Mouse (Mus musculus) T-helper 2 cell (primary cell): ENCODE measurements around the gene Pramef25.
"Not testable (repeated sequence)": the region's sequence is repeated elsewhere in the genome, so short reads cannot be mapped to it uniquely, and the experiment has no call there.

ENCODE experiments used
- in situ Hi-C: fragments of 300-600 bp; cut with MboI, MseI; formaldehyde crosslinking; loops from one replicate; pipeline ENCODE4 v1.15.1; 2025; ENCODE audit warnings: high pct_unique_total_duplicates

Gene Pramef25

DNA sequence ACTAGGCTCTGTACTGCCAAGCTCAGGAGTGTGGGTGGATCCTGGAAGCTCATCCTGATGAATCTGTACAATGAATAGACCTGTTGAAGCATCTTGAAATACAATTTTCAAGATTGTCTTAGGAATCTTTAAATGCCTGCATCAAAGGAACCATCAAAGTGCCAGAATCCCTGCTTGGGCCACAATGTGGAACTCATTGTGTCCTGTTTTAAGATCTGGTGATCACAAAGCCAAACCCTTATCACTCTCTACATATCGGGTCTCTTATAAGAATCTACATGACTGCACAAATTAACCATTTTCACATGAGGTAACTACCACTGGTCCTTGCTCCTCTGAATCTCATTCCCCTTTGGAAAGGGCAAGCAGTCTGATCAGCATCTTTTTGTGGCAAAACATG lies at the start of gene Pramef25:
Pramef25 (minus strand) TSS at position 101 of the 400 bp plus-strand sequence.
- in situ Hi-C loops: not testable (repeated sequence)

- in situ Hi-C loops: not testable (repeated sequence)
Observed at GRCm38 (mm10) chr4:143994269-143994668, 43.5 kb upstream of the Pramef25 start, which contains the start of gene Pramef17. Gene Pramef17, minus strand, starts transcription at chr4:143994369.

DNA sequence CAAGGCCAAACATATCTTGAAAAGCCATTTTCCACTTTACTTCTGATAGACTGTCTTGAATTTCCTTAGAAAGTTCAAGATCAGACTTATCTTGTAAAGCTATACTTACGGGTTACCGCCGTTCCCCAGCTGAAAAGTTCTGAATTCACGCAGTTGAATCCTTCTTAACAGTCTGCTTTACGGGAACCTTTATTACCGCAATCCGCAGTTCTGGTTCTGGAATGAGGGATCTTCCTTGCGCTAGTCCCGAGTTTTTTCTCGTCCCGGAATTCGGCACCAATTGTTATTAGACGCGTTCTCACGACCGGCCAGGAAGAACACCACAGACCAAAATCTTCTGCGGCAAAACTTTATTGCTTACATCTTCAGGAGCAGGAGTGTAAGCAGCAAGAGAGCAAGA lies 37.3 kb upstream of the Pramef25 start:
- in situ Hi-C loops: not testable (repeated sequence)

- in situ Hi-C loops: not testable (repeated sequence)
Observed at GRCm38 (mm10) chr4:143987475-143987941, 36.7 kb upstream of the Pramef25 start.

GRCm38 (mm10) chr4:143985733-143986132 lies 34.9 kb upstream of the Pramef25 start:
- in situ Hi-C loops: not testable (repeated sequence)

- in situ Hi-C loops: not testable (repeated sequence)
Observed at GRCm38 (mm10) chr4:143985165-143985564, 34.3 kb upstream of the Pramef25 start.

DNA sequence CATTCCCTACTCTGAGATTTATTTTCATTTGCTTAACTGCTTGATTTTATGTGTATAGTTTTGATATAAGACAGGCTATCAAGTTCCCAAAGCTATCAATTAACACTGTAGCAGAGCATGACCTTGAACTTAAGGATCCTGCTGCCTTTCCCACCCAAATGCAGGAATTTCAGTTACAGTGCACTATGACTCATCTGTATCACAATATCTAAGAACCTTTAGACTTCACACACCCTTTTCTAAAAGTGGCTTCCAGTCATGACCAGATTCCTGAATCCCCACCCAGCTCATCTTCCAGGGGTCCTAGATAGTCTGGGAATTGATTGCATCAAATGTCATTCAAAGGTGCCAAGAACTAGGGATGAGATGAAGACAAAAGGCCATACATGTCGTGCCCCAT lies 32.6 kb upstream of the Pramef25 start:
- in situ Hi-C loops: not testable (repeated sequence)

DNA sequence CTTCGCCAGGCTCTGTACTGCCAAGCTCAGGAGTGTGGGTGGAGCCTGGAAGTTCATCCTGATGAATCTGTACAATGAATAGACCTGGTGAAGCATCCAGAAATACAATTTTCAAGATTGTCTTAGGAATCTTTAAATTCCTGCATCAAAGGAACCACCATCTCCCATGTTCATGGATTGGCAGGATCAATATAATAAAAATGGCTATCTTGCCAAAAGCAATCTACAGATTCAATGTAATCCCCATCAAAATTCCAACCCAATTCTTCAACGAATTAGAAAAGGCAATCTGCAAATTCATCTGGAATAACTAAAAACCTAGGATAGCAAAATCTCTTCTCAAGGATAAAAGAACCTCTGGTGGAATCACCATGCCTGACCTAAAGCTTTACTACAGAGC lies 16.0 kb upstream of the Pramef25 start, which contains the start of gene Gm13101:
Gm13101 (minus strand) TSS at position 101 of the 400 bp plus-strand sequence.
- in situ Hi-C loops: not testable (repeated sequence)

DNA sequence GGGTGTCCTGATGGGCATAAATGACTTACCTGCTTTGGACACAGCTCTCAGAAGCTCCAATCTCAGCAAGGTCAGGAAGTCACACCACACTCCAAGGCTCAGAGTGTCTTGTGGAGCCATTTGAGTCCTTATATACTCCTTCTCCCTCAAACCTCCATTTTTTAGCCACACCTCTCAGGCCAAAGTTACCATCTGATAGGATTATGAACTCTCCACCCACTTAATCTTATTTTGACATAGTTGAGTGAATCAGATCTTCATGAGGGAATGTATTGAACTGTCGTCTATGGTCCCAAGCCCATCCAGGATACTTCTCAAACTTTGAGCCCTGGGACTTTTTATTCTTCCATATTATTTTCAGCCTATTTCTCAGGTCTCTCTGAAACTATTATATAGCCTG lies 50.5 kb downstream of the Pramef25 start, which contains the start of gene Pramef6:
Pramef6 (minus strand) TSS at position 101 of the 400 bp plus-strand sequence.
- in situ Hi-C loops: not testable (repeated sequence)
